Mouse (Mus musculus) stomach, postnatal 0 days (tissue): Measurements from ENCODE around the gene Rtl8c.
"Not testable (repeated sequence)": the region's sequence is repeated elsewhere in the genome, so short reads cannot be mapped to it uniquely, and the experiment has no call there.

ENCODE experiments used
- CTCF ChIP-seq: IDR thresholded peaks from 2 replicates; pipeline ENCODE4 v1.5.1; 2016; ENCODE audit warnings: antibody characterized with exemption, low read depth, mild to moderate bottlenecking, moderate library complexity
- EP300 ChIP-seq: optimal IDR thresholded peaks from 2 replicates; pipeline ENCODE3; 2016; ENCODE audit warnings: antibody characterized with exemption

DNA sequence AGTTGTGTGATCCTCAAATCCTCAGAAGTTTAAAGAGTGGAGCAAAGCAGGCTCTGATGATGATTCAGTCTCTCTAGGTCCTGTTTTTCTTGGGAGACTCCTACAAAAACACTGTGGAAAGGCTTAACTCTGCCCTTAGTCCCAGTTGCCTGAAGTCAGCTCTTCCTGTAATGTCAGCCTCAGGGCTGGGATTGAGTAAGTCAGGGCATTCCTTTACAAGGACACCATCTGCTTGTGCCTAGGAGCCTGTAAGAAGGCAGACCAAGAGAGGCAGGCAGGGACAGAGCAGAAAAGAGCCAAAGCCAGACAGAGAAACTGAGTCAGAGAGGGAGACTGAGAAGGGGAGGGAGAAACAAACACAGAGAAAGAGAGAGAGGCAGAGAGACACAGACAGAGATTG is 3.6 kb downstream of the Rtl8c start:
- TF ChIP-seq CTCF, EP300: not testable (repeated sequence)
